Mouse (Mus musculus) central nervous system, embryonic 18 days (tissue): ENCODE data around the gene OR5BS1P. TPM values are rescaled to one million over a fixed set of nuclear protein-coding genes. Genes with fewer than 3 reads are reported as not detected.

Source experiments
- polyA plus RNA-seq: library from polyadenylated mRNA; depleted of rRNA; stranded (reverse); fragments of >200 nt; gene quantifications from 2 replicates; pipeline ENCODE4 v1.2.3, GENCODE M21; 2012; rRNA removed

Gene OR5BS1P
- not detected in 2 replicates for polyA plus RNA-seq

GRCm38 (mm10) chr15:98469596-98469995, at the start of gene OR5BS1P:
TSS of gene OR5BS1P (plus strand) at chr15:98469896.

GRCm38 (mm10) chr15:98430925-98431324, 38.8 kb upstream of the OR5BS1P start, which contains the start of gene Olfr282:
TSS of gene Olfr282 (plus strand) at chr15:98431225.

DNA sequence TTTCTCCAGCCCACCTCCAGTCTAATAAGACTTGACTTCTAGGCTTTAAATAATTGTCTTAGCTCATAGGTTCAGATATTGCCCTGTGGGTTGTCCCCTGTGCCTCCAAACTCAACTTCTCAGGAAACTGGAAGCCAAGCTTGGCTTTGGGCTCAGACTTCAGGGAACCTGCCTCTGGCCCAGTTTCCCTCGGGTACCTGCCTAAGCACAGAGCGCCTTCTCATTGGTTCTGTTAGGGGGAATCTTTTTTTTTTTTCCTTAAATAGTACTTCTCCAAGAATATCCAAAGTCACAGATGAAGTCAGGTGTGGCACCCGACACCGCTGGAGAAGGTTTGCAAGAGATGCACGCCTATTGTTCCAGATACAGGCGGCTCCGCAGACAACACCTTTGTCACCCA, 17.4 kb upstream of the OR5BS1P start, which contains the start of gene Olfr281:
Gene Olfr281, plus strand, starts transcription at position 301 of the 400 bp plus-strand sequence.

GRCm38 (mm10) chr15:98482701-98483100, 13.0 kb downstream of the OR5BS1P start, which contains the start of gene Lalba:
TSS of gene Lalba (minus strand) at chr15:98482721.

GRCm38 (mm10) chr15:98492102-98492501, 22.4 kb downstream of the OR5BS1P start, which contains the start of gene Olfr279:
TSS of gene Olfr279 (plus strand) at chr15:98492402.

Other genes with a start within 250 kb of the OR5BS1P start
- gene Gm44579, start 248.9 kb upstream of the OR5BS1P start, polyA plus RNA-seq, result 0.06 and 0.07 TPM in 2 replicates
- 0.31 and 0.32 TPM in 2 replicates for gene Olfr287, start 248.8 kb upstream of the OR5BS1P start, polyA plus RNA-seq
- not detected in 2 replicates for gene Olfr286, start 235.4 kb upstream of the OR5BS1P start, polyA plus RNA-seq
- not detected in 2 replicates for gene H1fnt, start 212.6 kb upstream of the OR5BS1P start, polyA plus RNA-seq
- 13.7 and 14.5 TPM in 2 replicates for gene Zfp641, start 173.7 kb upstream of the OR5BS1P start, polyA plus RNA-seq
- gene Olfr285, start 152.5 kb upstream of the OR5BS1P start, polyA plus RNA-seq, result not detected in 2 replicates
- gene Olfr284, start 128.9 kb upstream of the OR5BS1P start, polyA plus RNA-seq, result not detected in 2 replicates
- gene Olfr283, start 89.0 kb upstream of the OR5BS1P start, polyA plus RNA-seq, result not detected in 2 replicates
- gene Olfr282, start 38.7 kb upstream of the OR5BS1P start, polyA plus RNA-seq, result not detected in 2 replicates
- gene Olfr281, start 17.3 kb upstream of the OR5BS1P start, polyA plus RNA-seq, result not detected in 2 replicates
- 0.09 TPM in 1 of 2 replicates, not detected in the other for gene Lalba, start 12.8 kb downstream of the OR5BS1P start, polyA plus RNA-seq
- gene Olfr279, start 22.5 kb downstream of the OR5BS1P start, polyA plus RNA-seq, result not detected in 2 replicates
- gene Kansl2, start 64.4 kb downstream of the OR5BS1P start, polyA plus RNA-seq, result 90.0 and 92.4 TPM in 2 replicates
- gene Ccnt1, start 101.0 kb downstream of the OR5BS1P start, polyA plus RNA-seq, result 22.2 and 25.8 TPM in 2 replicates
- gene 4930415O20Rik, start 101.1 kb downstream of the OR5BS1P start, polyA plus RNA-seq, result 0.24 TPM in 1 of 2 replicates, not detected in the other
- 42.5 and 49.1 TPM in 2 replicates for gene Adcy6, start 140.2 kb downstream of the OR5BS1P start, polyA plus RNA-seq
- 278 and 313 TPM in 2 replicates for gene Cacnb3, start 160.9 kb downstream of the OR5BS1P start, polyA plus RNA-seq
- gene Ddx23, start 193.0 kb downstream of the OR5BS1P start, polyA plus RNA-seq, result 41.2 and 44.4 TPM in 2 replicates
- 38.9 and 41.2 TPM in 2 replicates for gene Rnd1, start 207.6 kb downstream of the OR5BS1P start, polyA plus RNA-seq
- gene Ccdc65, start 238.3 kb downstream of the OR5BS1P start, polyA plus RNA-seq, result 6.0 and 6.1 TPM in 2 replicates